ENCODE assay signal across 8 mouse cellular contexts in the genomic region with DNA sequence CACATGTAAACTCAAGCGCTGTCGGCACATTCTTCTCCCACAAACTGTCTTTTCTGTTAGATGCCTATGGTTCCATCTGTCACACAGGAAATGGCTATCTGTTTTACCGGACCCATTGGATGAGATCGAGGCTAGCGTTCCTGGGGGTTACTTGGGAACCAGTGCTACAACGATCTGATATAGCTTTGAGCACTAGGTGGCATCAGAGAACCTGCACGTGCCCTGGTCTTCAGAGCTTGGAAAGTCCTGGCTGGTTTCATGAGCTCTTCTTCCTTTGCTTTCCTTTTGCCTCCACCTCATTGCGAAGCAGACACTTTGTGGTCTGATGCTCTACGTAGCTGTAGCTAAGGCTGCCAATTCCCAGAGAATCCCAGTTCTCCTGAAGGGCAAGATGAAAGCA.
DNase-seq lines count a peak whose midpoint lies in the region; ATAC-seq lines count a peak whose summit lies in the region.

No protein-coding gene starts in this region.

- DNase-seq in layer of hippocampus, adult 11-12 months (ENCODE audit: low spot score): peak; percentile 28
- DNase-seq in layer of hippocampus, postnatal 36 days: no peak
- DNase-seq in cerebellum, adult 18-20 months: peak; percentile 29 to 33
- peak; percentile 48 for DNase-seq in forelimb bud, embryonic 11.5 days (ENCODE audit: low read depth, low spot score)
- DNase-seq in induced T-regulatory cell, adult 2 months (ENCODE audit: low read depth): peak; percentile 0
- peak; percentile 28 to 49 for DNase-seq in left cerebral cortex, postnatal 10 days (ENCODE audit: extremely low spot score in 1 of 2, low spot score in 2 of 2)
- DNase-seq in spleen, postnatal 36 days (ENCODE audit: low spot score in 2 of 2): no peak

- intact Hi-C loops in left cerebral cortex, postnatal 10 days (cut with DNase I): loop anchor here (5.0 to 10.0 kb wide), 4 partner anchors 192 to 805 kb away; a partner anchor contains a TSS

- H3K9me3 ChIP-seq in midbrain, embryonic 15.5 days: no peaks in the 10 kb centered on the region

- WGBS in midbrain, embryonic 15.5 days: 34% methylated on average over 9 of the region's 9 CpGs

- H3K4me1 ChIP-seq in midbrain, embryonic 15.5 days: peaks cover 5% of the 10 kb centered on the region; the same call in 1 of the 2 replicates

- no peaks in the 10 kb centered on the region for H3K27me3 ChIP-seq in midbrain, embryonic 15.5 days (replicated peaks)

- H3K4me3 ChIP-seq in midbrain, embryonic 15.5 days: no peak overlapping the region

- no peak overlapping the region for H3K4me2 ChIP-seq in midbrain, embryonic 15.5 days

- no peaks in the 10 kb centered on the region for H3K36me3 ChIP-seq in midbrain, embryonic 15.5 days (replicated peaks)

- H3K9ac ChIP-seq in midbrain, embryonic 15.5 days: no peak overlapping the region

- ATAC-seq in midbrain, embryonic 15.5 days (replicated peaks): peak; percentile 64

- H3K27ac ChIP-seq in midbrain, embryonic 15.5 days: no peak overlapping the region

Comparison
In these comparisons a context has a peak if more than half of its experiments do, and no peak if none do; other contexts are left out.
1. DNase-seq: peak in layer of hippocampus, adult 11-12 months (single experiment), cerebellum, adult 18-20 months (2 of 2), forelimb bud, embryonic 11.5 days (single experiment), induced T-regulatory cell, adult 2 months (single experiment) and left cerebral cortex, postnatal 10 days (2 of 2); none in layer of hippocampus, postnatal 36 days (0 of 2) and spleen, postnatal 36 days (0 of 2).